Mouse (Mus musculus) spleen, adult 2 months (tissue): Measurements from ENCODE around the gene Pias1. TPM values are rescaled to one million over a fixed set of nuclear protein-coding genes. Genes with fewer than 3 reads are reported as not detected.

Experiments
- DNase-seq, 2 experiments: peaks; one replicate each; pipeline versions ENCODE4 v3.0.0 to v3.0.0-alpha.2; 2012 to 2021; ENCODE audit warnings: low spot score in 2 of 2, low read depth in 1 of 2
- H3K27ac ChIP-seq: fragments of 200-500 bp; 2 replicates; pipeline ENCODE4 v1.5.1; 2012; ENCODE audit warnings: low read length, inconsistent platforms; ENCODE audit not compliant: insufficient read depth
- H3K27me3 ChIP-seq: fragments of 200-500 bp; 2 replicates; pipeline ENCODE4 v1.6.1; 2012; ENCODE audit warnings: mild to moderate bottlenecking, moderate library complexity, low read length, inconsistent platforms; ENCODE audit not compliant: control insufficient read depth, insufficient read depth
- H3K36me3 ChIP-seq: fragments of 200-500 bp; 2 replicates; pipeline ENCODE4 v1.6.1; 2012; ENCODE audit warnings: mild to moderate bottlenecking, low read length, inconsistent platforms; ENCODE audit not compliant: control insufficient read depth, insufficient read depth
- H3K4me1 ChIP-seq: fragments of 200-500 bp; 2 replicates; pipeline ENCODE4 v1.6.1; 2011; ENCODE audit warnings: inconsistent platforms; ENCODE audit not compliant: control insufficient read depth, insufficient read depth, insufficient read length
- H3K4me3 ChIP-seq: fragments of 200-500 bp; 2 replicates; pipeline ENCODE4 v1.5.1; 2011; ENCODE audit warnings: mild to moderate bottlenecking, inconsistent platforms; ENCODE audit not compliant: insufficient read depth, insufficient read length; ENCODE audit errors: extremely low read depth
- CTCF ChIP-seq: fragments of 200-500 bp; IDR thresholded peaks from 2 replicates; pipeline ENCODE4 v1.5.1; 2011; ENCODE audit warnings: mild to moderate bottlenecking, inconsistent platforms; ENCODE audit not compliant: insufficient read depth, insufficient read length, insufficient replicate concordance; ENCODE audit errors: extremely low read depth
- POLR2A ChIP-seq: fragments of 200-500 bp; IDR thresholded peaks from 2 replicates; pipeline ENCODE4 v1.6.1; 2011; ENCODE audit warnings: low read depth, low read length, inconsistent platforms
- WGBS: fragments of 180-500 bp; shearing (Covaris S2); methylation state at CpG from one replicate; pipeline ENCODE4 v1.1.7; 2018; 5-methylcytosine and 5-hydroxymethylcytosine counted together
- polyA plus RNA-seq: library from polyadenylated mRNA; depleted of rRNA; stranded (reverse); fragments of >200 nt; gene quantifications from 2 replicates; pipeline ENCODE4 v1.2.3, GENCODE M21; 2012

Gene Pias1
- polyA plus RNA-seq, 1 experiment: 23.3 TPM

GRCm38 (mm10) chr9:62975830-62976229, 11.9 kb downstream of the Pias1 start:
- TF ChIP-seq POLR2A (no peak), CTCF (no peak)
- H3K27ac ChIP-seq: no peak overlapping the region
- H3K36me3 ChIP-seq: 0 out of 2 replicates have a peak, but pooled peaks cover 2% of the 10 kb centered on the region
- no peaks in the 10 kb centered on the region for H3K27me3 ChIP-seq
- no peak for DNase-seq
- H3K4me1 ChIP-seq: peaks cover 14% of the 10 kb centered on the region
- WGBS: 86% methylated on average over 2 of the region's 2 CpGs
- no peak overlapping the region for H3K4me3 ChIP-seq

GRCm38 (mm10) chr9:62974439-62974838, 13.3 kb downstream of the Pias1 start:
- no peak for TF ChIP-seq POLR2A
- peak; percentile 8; the same call in 1 of the 2 replicates for TF ChIP-seq CTCF
- Histone ChIP-seq H3K27ac (no peak overlapping the region), H3K4me3 (no peak overlapping the region), H3K4me1 (peaks cover 20% of the 10 kb centered on the region), H3K36me3 (no peaks in the 10 kb centered on the region), H3K27me3 (no peaks in the 10 kb centered on the region)
- peak in 1 of 2 experiments; percentile 26 for DNase-seq
- 93% methylated on average over 2 of the region's 2 CpGs for WGBS

- Histone ChIP-seq H3K36me3 (no peaks in the 10 kb centered on the region), H3K27me3 (no peaks in the 10 kb centered on the region), H3K4me3 (peak overlapping the region; percentile 33; the same call in 1 of the 2 replicates), H3K27ac (peak overlapping the region; percentile 67), H3K4me1 (peaks cover 21% of the 10 kb centered on the region)
- TF ChIP-seq CTCF: peak; percentile 24; the same call in 1 of the 2 replicates
- no peak for TF ChIP-seq POLR2A
- 20% methylated on average over 10 of the region's 10 CpGs for WGBS
- peak; percentile 47 for DNase-seq
These were observed 15.5 kb downstream of the Pias1 start for GRCm38 (mm10) chr9:62972073-62972745.

- H3K27me3 ChIP-seq: no peaks in the 10 kb centered on the region
- peaks cover 19% of the 10 kb centered on the region for H3K4me1 ChIP-seq
- H3K36me3 ChIP-seq: no peaks in the 10 kb centered on the region
- TF ChIP-seq CTCF: no peak
- no peak for TF ChIP-seq POLR2A
- DNase-seq: no peak
- H3K4me3 ChIP-seq: no peak overlapping the region
- no peak overlapping the region for H3K27ac ChIP-seq
These were observed 17.4 kb downstream of the Pias1 start for GRCm38 (mm10) chr9:62970345-62970744.

GRCm38 (mm10) chr9:62966018-62966417, 21.7 kb downstream of the Pias1 start:
- Histone ChIP-seq H3K27ac (no peak overlapping the region), H3K36me3 (no peaks in the 10 kb centered on the region), H3K4me1 (peaks cover 13% of the 10 kb centered on the region; the same call in 1 of the 2 replicates), H3K27me3 (no peaks in the 10 kb centered on the region), H3K4me3 (no peak overlapping the region)
- TF ChIP-seq POLR2A (no peak), CTCF (no peak)
- DNase-seq: no peak
- WGBS: 94% methylated on average over 3 of the region's 3 CpGs

GRCm38 (mm10) chr9:62952713-62953112, 35.0 kb downstream of the Pias1 start:
- Histone ChIP-seq H3K4me1 (peaks cover 4% of the 10 kb centered on the region; the same call in 1 of the 2 replicates), H3K36me3 (peaks cover 5% of the 10 kb centered on the region), H3K27me3 (no peaks in the 10 kb centered on the region), H3K27ac (no peak overlapping the region), H3K4me3 (no peak overlapping the region)
- TF ChIP-seq POLR2A (no peak), CTCF (no peak)
- DNase-seq: no peak

GRCm38 (mm10) chr9:62945346-62945745, 42.4 kb downstream of the Pias1 start:
- no peak for DNase-seq
- 83% methylated on average over 6 of the region's 6 CpGs for WGBS
- TF ChIP-seq CTCF (no peak), POLR2A (no peak)
- no peaks in the 10 kb centered on the region for H3K4me1 ChIP-seq
- H3K36me3 ChIP-seq: peaks cover 3% of the 10 kb centered on the region
- H3K4me3 ChIP-seq: no peak overlapping the region
- no peaks in the 10 kb centered on the region for H3K27me3 ChIP-seq
- no peak overlapping the region for H3K27ac ChIP-seq
